Mouse (Mus musculus): Measurements from ENCODE around the gene Htra3.

The Htra3 gene

DNA sequence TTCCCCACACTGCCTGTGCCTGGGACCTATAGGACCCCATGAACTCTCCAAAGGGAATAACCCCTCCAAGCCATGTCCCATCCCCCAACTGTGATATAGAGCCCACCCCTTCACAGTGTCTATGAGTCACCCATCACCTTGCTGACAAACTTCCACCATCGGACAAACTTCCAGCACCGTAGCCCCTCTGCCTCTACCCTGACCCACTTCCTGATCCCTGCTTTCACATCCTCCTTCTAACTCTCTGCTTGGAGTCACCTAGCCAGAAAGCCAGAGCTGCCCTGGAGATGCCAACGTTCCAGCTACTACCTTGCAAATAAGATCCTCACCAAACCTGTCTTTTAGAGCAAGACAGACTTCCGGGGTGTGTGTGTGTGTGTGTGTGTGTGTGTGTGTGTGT lies 14.1 kb upstream of the Htra3 start:
- no peak for DNase-seq

DNA sequence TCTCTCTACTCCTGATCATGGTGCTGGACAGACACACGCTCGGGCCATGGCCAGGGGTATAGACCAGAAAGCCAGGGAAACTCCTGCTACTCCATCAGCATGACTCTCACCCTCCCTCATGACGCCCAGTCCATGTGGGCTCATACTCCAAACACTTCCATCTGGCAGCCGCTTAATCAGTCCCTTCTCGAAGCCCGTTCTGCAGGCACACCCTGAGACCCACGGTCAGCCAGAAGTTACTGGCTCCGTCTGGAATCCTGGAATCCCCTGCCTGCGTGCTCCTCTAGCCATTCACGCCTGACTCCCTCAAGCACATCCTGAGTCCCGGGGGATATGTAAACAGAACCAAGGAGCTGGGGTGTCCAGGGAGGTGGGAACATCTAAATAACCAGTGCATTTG lies 11.7 kb upstream of the Htra3 start:
- DNase-seq, result no peak

DNA sequence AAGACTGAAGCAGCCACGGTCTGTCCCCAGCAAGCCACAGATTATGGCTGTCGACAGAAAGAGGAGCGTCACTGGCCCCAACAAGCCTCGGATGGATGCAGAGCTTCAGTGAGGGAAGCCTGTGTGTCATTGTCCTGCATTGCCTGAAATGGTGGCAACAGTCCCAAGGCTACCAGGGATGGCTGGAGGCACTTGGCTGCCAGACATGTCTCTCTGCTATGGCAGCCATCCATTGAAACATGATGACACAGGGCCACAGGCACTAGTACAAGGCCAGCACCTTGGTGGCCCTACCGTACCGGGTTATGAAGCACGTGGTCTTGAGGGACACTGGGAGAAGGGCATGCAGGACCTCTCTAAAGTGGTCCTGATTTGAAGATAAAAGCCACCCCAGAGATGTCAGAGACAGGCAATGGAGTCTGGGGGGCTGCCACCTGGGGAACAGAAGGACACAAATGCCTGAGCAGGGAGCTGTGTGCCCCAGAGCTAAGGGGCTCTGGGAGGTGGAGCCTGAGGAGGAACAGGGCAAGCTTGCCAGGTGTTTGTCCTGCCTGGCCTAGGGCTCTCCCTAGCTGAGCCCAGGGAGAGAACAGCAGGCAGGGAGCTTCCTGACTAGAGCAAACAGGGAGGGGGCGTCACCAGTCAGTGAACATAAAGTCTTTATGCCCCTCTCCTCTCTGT lies 11.0 kb upstream of the Htra3 start:
- no peak for DNase-seq

DNA sequence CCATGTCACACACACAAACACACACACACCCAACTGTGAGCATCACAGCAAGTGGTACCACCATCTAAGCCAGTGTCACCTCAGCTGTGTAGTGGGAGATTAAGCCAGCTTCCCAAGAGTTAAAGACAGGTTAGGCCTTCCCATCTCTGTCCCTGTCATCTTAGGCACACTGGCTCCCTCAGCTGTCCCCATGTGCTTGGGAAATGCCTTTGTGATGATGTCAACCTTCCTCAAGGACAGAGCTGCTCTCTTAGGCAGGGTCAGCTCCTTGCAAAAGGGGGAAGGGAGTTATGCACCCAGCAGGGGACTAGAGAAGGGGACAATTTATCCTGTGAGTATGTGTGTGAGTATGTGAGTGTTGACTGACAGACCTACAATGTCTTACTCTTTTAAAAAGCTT lies 9.8 kb upstream of the Htra3 start:
- no peak for DNase-seq

DNA sequence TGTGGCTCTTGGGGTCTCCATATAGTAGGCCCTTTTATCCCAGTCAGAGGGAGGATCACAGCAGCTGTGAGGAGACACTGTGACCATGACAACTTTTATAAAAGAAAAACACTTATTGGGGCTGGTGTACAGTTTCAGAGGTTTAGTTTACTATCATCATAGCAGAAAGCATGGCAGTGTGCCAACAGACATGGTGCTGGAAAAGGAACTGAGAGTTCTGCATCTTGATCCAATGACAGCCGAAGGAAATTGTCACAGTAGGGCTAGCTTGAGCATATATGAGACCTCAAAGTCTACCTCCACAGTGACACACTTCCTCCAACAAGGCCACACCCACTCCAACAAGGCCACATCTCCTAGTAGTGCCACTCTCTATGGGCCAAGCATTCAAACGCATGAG lies 9.3 kb upstream of the Htra3 start:
- DNase-seq, result no peak

DNA sequence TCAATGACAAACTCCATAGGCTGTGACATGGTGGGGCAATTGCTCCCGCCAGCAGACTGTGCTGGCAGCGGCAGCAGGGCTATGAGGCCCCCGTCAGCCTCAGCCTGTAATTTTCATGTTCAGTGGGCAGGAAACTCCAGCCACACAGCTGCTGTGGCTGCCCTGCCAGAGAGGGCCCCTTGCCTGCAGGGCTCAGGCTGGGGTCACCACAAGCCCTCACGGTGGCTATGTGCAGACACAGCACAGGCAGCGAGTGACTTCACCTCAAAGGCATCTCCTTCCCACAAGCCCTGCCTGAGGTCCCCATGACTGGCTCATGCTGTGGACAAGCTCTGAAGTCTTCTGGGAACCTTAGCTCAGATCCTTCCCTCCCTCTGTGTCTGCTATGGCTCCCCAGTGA lies 7.5 kb upstream of the Htra3 start:
- DNase-seq, result no peak

DNA sequence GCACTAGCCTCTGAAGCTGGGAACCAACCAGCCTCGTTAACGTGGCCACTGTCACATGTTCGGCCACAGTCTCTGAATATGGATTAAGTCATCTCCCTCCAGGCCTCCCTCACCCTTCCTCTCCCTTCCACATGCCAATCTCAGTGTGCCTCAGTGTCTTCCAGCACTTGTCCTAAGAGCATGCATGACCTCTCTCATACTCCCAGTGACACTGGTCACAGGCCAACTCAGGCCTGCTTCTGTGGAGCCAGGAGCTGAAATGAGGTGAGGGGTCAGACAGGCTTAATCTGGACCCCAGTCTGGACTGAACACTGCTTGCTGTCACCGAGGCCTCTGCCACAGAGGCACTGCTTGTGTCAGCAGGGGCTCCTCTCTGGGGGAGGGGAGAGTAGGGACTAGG lies 6.8 kb upstream of the Htra3 start:
- DNase-seq, result no peak

DNA sequence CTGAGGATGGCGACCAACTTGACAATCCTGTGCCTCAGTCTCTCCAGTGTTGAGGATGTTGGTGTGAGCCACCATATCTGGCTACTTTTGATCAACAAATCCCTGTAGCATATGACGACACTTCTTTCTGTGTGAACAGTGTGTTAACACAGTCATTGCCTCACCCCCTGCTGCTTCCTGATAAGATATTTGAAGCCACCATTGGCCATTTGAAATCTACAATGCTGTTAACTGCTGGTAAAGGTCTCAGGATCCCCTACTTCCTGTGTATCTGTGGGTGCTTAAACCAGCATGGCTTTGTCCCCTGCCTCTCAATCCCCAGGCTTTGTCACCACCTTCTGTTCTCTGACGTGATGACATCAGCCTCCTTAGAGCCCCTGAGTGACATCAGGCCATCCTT lies 5.5 kb upstream of the Htra3 start:
- DNase-seq, result no peak

DNA sequence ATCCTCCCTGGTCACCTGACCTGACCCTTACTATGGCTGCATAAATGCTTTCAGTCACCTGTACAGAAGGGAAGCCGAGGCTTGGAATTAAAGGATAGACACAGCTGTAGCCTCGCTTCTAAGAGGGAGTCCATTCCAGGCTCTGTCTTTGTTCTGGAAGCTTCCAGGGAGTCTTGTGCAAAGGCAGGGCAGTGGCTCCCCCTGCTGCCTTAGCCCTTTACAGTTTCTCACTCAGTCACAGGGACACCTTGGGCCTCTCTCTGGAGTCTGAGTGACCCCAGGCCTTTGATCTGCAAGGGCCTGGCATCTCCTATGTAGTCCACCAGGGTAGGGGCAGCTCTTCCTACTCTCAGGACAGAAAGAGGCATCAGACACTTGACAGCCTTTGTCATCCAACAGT lies 1.4 kb upstream of the Htra3 start:
- peak; percentile 33 to 53 for DNase-seq

DNA sequence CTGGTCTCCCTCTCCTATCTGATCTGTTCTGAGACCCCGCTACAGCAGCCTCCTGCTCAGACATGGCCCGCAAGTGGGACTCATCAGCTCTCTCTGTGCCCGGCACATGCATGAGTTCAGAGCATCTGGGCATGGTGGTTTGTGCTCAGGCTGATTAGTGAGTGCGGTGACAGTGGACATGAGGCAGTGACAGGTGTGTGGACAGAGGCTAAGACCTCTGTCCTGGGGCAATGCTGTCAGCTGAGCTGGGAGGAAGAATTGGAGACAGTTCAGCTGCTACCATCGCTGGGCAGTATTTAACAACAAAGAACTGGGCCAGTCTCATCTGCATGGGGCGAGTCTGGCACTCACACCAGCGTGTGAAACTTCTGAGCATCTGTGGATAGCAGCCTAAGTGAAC lies 2.6 kb downstream of the Htra3 start:
- no peak for DNase-seq

DNA sequence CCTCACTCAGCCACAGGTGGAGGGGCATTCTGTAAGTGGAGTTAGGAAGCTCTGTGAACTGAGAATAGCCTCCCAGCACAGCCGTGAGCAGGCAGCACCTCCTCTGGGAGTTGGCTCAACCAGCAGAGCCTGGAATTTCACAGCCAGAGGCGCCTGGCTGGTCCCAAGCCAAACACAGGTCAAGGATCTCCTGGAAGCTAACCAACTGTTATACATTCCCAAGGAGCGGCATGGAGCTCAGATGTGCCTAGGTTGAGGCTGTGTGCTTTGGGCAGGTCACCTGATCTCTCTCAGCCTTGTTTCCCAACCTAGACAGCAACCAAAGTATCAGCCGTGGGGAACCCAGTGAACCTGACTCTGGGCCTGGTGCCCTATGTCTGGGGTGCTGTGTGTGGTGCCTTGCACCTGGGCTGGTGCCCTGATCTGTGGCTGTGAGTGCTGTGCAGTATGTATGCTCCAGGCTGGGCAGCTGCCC lies 5.5 kb downstream of the Htra3 start:
- DNase-seq, result peak; percentile 90 to 92

DNA sequence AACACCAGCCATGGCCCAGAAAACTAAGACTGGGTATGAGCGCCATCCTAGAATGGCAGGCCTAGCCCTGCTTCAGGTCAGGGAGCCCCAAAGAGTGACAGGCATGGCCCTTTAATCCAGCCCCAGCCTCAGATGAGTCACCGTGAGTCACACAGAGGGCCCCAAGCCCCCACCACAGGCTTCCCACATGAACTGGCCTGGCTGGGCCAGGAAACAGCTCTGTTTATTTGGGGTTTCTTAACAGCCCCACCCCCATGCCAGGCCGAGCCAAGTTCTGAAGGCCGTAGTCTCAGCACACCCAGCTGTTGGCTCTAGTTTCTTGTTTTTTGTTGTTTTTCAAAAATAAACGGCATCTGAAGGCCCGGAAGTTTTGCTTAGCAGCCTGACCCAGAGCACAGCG lies 6.5 kb downstream of the Htra3 start:
- peak; percentile 90 to 92 for DNase-seq

DNA sequence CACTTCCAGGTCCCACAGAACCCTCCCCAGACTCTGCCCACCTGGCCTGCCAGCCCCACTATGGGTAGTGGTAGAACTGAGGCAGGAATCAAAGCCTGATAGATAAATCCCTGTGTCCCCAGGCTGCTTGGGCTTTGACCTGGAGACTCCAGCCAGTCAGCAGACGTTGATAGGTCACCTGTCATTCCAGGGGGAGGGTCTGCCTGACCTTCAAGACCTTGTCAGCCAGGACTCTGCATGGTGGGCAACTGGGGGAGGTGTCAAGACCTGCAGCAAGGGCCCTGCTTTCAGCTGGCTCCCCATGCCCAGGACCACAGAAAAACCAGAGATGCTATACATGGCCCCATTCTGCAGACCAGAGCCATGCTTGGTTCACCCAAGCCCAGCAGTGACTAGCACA lies 7.0 kb downstream of the Htra3 start:
- no peak for DNase-seq

DNA sequence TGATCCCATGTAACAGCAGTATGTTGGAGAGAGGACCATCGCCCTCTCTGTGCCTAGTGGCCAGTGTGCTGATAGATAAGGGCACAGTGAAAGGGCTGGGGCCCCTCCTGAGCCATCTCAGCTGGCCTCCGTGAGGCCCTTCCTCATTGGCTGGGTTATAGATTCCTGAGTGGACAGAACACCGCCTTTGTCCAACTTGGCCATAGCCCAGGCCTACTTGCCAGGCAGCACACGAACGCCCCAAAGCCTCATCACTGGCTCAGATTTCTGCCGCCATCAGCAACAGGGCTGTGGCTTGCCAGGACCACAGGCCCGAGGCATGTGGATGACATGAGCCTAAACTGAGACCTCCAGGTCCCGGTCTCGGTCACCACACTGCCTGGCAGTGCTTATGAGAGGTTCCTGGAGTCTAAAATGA lies 8.1 kb downstream of the Htra3 start:
- DNase-seq, result peak; percentile 77 to 79

DNA sequence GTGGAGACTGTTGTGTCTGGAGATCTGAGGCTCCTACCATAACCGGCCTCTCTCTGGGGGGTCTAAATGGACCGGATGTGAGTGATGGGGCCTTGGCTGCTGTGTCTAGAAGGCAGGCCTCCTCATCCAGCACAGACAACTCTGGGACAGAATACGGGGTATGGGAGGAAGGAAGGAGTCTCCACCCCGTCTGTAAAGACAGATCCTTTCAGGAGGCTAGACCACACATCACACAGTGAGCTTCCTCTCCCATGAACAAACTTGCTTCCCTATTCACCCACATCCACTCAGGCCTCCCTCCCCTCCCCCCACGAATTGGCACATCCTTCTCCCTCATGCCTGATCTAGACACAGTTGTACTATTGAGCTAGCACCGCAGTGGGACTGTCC lies 9.2 kb downstream of the Htra3 start:
- DNase-seq, result peak in 1 of 2 experiments; percentile 63

DNA sequence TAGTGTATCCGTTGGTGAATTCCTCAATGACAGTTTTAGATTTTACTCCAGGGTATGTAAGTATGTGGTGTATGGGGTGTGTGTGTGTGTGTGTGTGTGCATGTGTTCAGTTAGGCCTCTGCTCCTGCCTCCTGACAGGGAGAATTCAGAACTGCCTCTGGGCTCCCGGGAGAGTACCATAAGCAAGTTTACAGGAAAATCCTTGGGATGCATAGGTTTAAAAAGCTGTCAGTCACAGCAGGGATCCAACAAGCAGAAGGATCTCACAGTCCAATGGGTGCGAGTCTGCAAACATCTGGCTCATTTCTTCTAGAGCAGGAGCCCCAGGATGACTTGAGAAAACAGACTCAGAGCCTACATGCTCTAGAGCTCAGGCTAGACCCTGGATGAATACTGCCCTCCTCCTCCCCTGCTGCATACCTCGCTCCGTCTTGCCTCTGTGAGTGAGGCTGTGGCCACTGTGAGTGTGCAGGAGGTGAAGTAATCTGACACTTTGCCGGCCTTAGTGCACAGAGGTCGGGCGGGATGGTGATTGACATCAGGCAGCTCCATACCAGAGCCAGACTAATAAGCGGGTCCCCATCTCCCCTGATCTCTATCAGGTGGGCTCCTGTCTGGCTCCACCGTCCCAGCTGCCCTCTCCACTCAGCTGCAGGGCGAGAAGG lies 9.7 kb downstream of the Htra3 start:
- DNase-seq, result no peak

DNA sequence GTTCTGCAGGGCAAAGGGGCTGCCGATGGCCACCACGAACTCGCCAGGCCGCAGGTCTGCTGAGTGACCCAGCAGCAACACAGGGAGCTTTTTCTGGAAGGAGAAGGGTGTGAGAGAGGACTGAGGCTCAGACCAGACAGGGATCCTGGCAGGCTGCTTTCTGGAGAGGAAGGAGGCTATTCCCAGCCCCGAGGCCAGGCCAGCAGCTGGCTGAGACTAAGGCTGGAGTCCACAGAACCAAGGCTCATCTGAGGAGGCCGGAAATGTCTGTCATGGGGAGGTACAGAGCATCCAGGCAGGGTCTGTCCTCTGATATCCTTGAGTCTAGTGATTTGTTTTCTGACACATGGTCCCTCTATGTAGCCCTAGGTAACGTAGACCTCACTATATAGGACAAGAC lies 13.4 kb downstream of the Htra3 start:
- no peak for DNase-seq

DNA sequence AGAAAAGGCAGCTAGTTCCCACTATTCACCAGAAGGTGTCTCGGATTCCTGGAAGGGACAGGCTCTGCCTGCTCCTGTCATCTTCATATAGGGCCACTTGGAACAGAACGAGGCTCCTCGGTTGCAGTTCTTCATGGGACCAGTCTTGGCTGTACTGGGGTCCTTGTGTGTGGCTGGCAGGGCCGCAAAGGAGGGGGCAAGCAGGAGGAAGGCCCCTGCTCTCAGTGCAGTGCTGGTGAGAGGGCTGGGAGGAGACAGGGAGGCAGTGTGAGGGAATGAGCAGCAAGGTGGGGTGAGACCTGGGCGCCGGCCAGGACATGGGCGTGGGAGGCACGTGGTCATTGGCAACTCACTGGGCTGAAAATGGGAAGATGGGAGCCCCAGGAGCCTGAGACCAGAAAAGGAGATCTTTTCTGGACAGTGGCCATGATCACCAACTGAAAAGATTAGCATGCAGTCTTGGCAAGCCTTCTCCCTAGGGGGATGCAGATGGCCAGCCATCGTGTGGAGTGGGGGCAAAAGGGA lies 17.5 kb downstream of the Htra3 start:
- no peak for DNase-seq

DNA sequence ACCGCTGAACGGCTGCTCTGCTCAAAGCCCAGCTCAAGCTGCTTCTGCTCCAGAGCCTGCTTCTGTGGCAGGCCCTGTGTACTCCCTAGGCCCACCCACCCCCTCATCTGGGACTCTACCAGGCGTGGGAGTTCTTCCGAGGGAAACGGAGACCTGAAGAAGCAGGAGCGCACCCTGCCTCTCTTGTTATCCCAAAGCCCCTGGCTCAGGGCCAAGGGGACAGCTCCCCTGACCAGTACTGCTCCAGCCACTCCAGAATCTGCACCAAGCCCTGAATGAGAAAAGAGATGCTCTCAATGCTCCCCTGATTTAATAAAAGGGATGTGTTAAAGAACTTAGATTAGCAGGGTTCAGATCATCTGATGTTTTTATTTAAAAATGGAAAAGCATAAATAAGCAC lies 18.4 kb downstream of the Htra3 start:
- no peak for DNase-seq

DNA sequence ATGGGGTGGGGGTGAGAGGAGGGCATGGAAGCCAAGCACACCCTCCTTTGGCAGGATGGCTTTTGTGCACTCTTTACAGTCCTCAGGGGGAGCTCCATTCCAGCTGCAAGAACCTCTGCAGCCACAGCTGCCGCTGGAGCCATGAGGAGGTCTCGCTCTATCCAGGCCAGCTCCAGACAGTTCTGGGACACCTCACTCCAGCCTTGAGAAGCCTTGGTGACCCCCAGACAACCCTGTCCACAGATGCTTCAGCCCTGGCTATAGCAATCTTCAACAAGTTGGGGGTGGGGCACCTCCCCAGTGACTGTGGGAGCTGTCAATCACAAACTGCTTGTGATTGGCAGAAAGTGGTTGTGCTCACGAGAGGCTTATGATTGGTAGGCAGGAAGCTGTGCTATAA lies 20.1 kb downstream of the Htra3 start:
- DNase-seq, result no peak

DNA sequence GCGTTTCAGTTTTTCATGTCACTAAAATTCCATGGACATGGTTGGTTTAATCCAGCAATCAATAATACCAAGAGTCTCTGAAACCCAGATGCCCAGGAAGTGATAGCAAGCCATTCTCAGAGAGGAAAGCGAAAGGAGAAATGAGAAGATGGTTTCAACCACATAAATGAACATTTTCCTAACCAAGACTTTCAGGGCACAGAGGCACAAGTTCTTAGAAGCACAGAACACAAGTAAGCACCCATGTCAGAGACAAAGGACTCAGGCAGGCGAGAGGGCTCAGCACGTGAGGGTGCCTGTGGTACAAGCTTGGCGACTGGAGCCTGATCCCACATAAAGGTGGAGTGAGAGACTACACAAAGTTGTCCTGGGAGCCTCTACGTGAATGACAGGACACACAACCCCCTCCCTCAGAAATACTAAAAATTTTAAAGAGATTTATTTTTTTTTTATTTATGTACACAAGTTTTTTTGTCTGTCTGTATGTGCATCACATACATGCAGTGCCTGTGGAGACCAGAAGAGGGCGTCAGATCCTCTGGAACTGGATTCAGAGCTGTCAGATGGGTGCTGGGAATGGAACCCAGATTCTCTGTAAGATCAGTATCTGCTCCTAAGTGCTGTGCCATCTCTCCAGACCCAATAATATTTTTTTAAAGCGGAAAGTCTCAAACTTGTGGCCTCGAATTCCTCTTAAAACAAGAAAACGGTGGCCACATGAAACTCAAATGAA lies 23.7 kb downstream of the Htra3 start:
- no peak for DNase-seq

DNA sequence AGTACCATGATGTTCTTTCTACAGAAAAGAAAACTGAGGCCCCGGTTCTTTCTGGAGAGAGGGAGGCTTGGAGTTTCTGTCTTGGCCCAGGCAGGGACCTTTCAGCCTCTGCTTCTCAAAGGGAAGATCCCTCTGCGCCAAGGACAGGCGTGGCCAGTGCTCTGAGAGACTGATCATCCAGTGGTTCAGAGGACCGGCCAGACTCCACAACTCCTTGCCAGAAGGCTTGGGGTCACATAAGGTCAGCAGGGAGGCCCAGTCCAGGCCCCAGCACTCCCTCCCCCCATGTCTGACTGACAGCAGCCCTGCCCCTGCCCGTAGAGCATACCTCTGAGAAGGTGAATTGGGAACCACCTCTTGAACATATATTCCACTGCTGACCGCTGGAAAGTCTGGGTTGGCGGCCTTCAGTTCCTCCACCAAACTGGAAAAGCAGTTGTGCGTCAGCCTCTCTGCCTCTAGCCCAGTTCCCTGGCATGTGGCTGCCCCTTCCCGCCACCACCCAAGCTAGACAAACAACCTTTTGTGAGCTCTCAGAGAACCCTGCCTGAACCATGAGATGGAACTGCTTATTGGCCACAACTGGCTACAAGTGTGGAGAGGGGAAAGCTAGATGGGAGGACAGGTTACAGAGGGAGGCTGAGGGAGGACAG lies 25.7 kb downstream of the Htra3 start:
- peak in 1 of 2 experiments; percentile 47 for DNase-seq

DNA sequence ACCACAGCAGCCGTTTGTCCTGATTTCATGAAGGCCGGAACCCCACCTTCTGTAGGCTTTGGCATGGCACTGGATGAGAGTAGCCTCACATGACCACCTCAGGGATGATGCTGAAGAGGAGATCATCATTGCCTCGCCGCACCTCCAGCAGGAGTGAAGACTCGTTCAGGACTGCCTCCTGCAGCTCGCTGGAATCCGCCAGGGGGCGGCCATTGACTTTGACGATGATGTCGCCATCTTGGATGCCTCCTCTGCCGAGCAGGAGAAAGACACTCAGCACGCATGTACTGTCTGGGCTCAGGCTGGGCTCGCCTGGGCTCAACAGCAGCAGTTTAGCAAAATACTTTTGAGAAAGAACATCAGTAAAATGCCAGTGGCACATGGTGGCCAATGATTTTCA lies 26.7 kb downstream of the Htra3 start:
- no peak for DNase-seq
